Mouse (Mus musculus) layer of hippocampus, postnatal 10 days (tissue): ENCODE measurements around the gene Tbc1d4. TPM values are rescaled to one million over a fixed set of nuclear protein-coding genes. Genes with fewer than 3 reads are reported as not detected.

ENCODE experiments used
- DNase-seq, 2 experiments: peaks; one replicate each; pipeline ENCODE4 v3.0.0; 2021; ENCODE audit warnings: low spot score in 2 of 2
- total RNA-seq, 2 experiments: library from RNA; stranded (reverse); gene quantifications; 2 replicates each; pipeline ENCODE4 v1.2.3; 2021

The Tbc1d4 gene
- total RNA-seq, 2 experiments from 2014 or later = 8.0 to 8.1 TPM

DNA sequence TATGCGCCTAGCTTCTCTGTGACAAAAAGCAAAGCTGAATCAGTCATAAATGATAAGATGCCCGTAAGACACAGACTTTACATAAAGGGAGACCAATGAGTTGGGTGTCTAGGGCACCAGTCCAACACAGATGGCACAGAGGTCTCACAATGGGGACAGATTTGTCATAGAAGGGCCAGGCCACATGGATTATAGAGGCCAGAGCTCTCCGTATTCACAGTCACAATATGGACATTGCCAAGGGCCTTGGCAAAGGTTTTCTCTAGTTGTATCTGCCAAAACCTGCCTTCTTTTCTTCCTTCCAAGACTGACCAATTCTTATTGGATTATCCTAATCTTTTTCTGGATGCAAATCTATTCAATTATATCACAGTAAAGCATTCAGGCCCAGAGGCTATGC, 171.1 kb downstream of the Tbc1d4 start:
- DNase-seq = no peak

DNA sequence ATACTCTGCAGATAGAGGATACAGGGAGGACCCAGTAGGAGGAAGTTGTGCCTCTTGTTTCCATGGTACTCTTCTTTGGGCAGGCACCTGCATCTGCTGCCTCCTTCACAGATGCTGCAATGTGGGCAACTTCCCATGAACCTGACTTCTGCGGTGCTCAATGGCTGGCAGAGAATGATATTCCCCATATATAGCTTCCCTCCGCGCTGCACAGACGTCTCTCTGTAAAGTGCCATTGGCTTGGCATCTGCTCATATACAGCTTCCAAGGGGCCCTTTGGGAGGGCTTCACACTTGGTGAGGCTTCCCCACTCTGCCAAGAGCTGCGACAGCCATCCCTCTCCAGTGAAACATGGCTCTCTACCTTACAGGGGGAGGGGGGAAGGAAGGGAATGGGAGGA, 178.5 kb downstream of the Tbc1d4 start:
- peak; percentile 8 to 14 for DNase-seq

DNA sequence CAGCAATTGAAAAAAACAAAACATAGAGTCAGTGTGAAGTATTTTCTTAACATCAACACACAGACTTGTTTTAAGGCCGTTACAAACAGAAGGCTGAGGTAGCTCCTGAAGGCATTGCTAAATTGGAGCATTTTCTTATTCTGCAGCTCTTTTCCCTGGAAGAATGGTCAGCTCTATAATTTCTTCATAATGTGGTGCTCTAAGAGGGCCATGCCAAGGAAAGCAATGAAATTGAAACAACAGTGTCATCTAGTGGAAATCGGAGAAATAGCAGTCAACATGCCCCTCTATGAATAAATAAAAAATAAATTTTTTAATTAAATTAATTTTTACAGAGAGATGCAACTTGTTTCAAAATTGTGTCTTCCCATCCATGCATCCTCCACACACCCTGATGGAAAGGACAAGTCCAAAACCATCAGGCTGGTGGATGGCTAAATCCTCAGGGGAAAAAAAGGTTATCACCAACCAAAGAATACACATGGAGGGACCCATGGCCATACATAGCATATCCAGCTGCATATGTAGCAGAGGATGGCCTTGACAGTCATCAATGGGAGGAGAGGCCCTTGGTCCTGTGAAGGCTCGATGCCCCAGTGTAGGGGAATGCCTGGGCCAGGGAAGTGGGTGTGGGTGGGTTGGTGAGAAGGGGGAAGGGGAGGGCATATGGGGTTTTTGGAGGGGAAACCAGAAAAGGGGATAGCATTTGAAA, 180.0 kb downstream of the Tbc1d4 start:
- DNase-seq = peak; percentile 8 to 19

DNA sequence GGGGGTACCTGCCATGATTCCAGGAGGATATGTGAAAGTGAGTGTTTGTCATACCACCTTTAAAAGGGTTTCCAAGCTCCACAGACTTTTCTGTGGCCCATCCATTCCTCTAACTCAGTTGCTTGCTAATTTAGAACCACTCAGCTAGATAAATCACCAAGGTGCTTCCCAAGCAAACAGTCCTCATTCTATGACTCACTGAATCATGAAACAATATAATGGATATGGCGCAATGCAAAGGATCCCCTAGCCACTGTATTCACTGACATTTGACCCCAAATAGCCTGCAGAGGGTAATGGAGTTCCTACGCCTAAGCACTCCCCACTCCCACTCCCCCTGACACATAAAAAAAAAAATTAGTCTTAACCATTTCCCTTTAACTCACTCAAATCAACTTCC, 191.3 kb downstream of the Tbc1d4 start:
- no peak for DNase-seq

Other genes with a start within 250 kb of the Tbc1d4 start
- 10 to 100 TPM; 58.2 to 62.1 TPM for gene Commd6, start 31.5 kb upstream of the Tbc1d4 start, total RNA-seq
- 10 to 100 TPM; 75.7 to 85.6 TPM for gene Uchl3, start 44.8 kb upstream of the Tbc1d4 start, total RNA-seq
- under 1 TPM in 1 of 2 experiments, not detected in 1; 0.91 TPM for gene Gm9922, start 120.6 kb upstream of the Tbc1d4 start, total RNA-seq
- 100 to 1,000 TPM; 117 TPM for gene Lmo7, start 120.8 kb upstream of the Tbc1d4 start, total RNA-seq